9 mouse cellular contexts compared by ENCODE assay signal in genomic region chr5:37015612-37016310, GRCm38 (mm10). TPM values are rescaled to one million over a fixed set of nuclear protein-coding genes. Genes with fewer than 3 reads are reported as not detected.
DNase-seq lines count a peak whose midpoint lies in the region; ATAC-seq lines count a peak whose summit lies in the region.
"Had no signal": no experiment of that assay in that cellular context is flagged by ENCODE, and none has a peak within 500 bp of the region (broad histone marks: within the 10 kb centered on the region; RNA-seq: fewer than 3 reads in every experiment).

No protein-coding gene starts in this region.

- 6% methylated on average over 27 of the region's 27 CpGs for WGBS in hindbrain, embryonic 10.5 days

- ATAC-seq in megakaryocyte, adult 5-6 weeks (ENCODE audit: poor library complexity, severe bottlenecking), result peak; percentile 41

- peak; percentile 36 for DNase-seq in layer of hippocampus, adult 11-12 months (ENCODE audit: low spot score)
- no peak for DNase-seq in layer of hippocampus, adult 9-10 months (ENCODE audit: low spot score)
- peak; percentile 74 for DNase-seq in R1 (ENCODE audit: low read depth, low spot score)
- peak; percentile 73 to 79 for DNase-seq in cerebellum, postnatal 14 days
- peak; percentile 63 for DNase-seq in hindbrain, embryonic 10.5 days (ENCODE audit: low spot score)
- peak; percentile 60 for DNase-seq in right cerebral cortex, postnatal 10 days (ENCODE audit: low spot score in 2 of 2)
- DNase-seq in natural killer cell, adult 2 months (ENCODE audit: low spot score in 2 of 2), result no peak

- H3K27me3 ChIP-seq in hindbrain, embryonic 10.5 days (ENCODE audit: insufficient read depth, poor library complexity, severe bottlenecking), result 0 out of 2 replicates have a peak, but pooled peaks cover 10% of the 10 kb centered on the region

- H3K27ac ChIP-seq in hindbrain, embryonic 10.5 days, result 0 out of 2 replicates have a peak overlapping the region, but pooled peaks have one; percentile 35
- H3K27ac ChIP-seq: heart, embryonic 13.5 days had no signal

- no peaks in the 10 kb centered on the region for H3K36me3 ChIP-seq in hindbrain, embryonic 10.5 days
- H3K36me3 ChIP-seq: heart, embryonic 13.5 days had no signal

- H3K9me3 ChIP-seq in hindbrain, embryonic 10.5 days, result no peaks in the 10 kb centered on the region
- H3K9me3 ChIP-seq: heart, embryonic 13.5 days had no signal

- H3K4me1 ChIP-seq in hindbrain, embryonic 10.5 days (replicated peaks), result peaks cover 6% of the 10 kb centered on the region
- H3K4me1 ChIP-seq: heart, embryonic 13.5 days had no signal

- peak overlapping the region; percentile 35 for H3K4me3 ChIP-seq in hindbrain, embryonic 10.5 days
- H3K4me3 ChIP-seq: heart, embryonic 13.5 days had no signal

RNA-seq across cellular contexts. Expression of gene Wfs1, which starts 26.8 kb away (rescaled TPM):
- polyA plus RNA-seq in hindbrain, embryonic 10.5 days (2016; fragmentation: Nextera tagmentation; extraction: Ambion mirVana), result 8.4 and 9.2 TPM in 2 replicates
- 5.3 and 5.4 TPM in 2 replicates for total RNA-seq in megakaryocyte, adult 5-6 weeks (2015)
- 6.0 and 7.5 TPM in 2 replicates for total RNA-seq in megakaryocyte, adult 5-6 weeks (2017)

Comparison
In these comparisons a context has a peak if more than half of its experiments do, and no peak if none do; other contexts are left out.
1. DNase-seq: peak in layer of hippocampus, adult 11-12 months (single experiment), R1 (single experiment), cerebellum, postnatal 14 days (2 of 2), hindbrain, embryonic 10.5 days (single experiment) and right cerebral cortex, postnatal 10 days (2 of 2); none in layer of hippocampus, adult 9-10 months (single experiment) and natural killer cell, adult 2 months (0 of 2).